Mouse (Mus musculus): ENCODE measurements around the gene Spats2.
"Not testable (repeated sequence)": the region's sequence is repeated elsewhere in the genome, so short reads cannot be mapped to it uniquely, and the experiment has no call there.

Spats2 gene

DNA sequence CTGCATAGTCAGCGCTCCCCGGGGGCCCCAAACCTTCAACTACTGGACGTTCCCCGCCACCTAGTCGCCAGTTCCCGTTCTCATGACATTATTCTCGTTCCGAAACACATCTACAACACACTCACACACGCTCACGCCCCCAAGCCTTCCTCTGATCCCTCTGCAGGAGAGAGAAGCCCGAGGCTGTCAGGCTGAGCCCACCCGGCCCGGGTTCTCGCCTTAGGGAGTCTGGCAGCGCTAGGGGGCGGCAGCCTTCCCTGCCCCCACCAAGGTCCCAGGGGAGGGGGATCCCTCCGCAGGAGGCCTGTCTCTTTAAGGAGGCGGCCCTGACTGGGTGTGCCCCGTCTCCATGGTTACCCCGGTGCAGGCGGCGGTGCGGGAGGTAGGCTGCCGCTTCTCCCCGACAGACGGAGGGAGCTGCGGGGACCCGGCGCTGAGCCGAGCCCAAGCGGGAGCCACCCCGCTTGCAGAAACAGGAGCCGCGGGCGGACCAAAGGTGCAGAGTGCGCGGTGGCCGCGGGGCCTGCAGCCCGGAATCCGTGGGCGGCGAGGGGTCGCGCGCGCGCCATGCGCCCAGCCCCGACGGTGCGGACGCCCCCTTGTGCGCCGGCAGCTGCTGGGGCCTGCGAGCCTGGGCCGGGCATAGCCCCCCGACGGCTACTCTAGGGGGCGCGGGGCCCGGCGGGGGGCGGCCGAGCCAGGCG, 98.6 kb downstream of the Spats2 start, which contains the start of gene Kcnh3:
Gene Kcnh3 (plus strand): TSS at position 654 of the 704 bp plus-strand sequence.
- peak; percentile 29 to 43 for DNase-seq (ENCODE audit: low spot score in 2 of 2)

GRCm38 (mm10) chr15:99225081-99225810, 99.5 kb downstream of the Spats2 start:
- no peak for DNase-seq (ENCODE audit: low spot score in 2 of 2)

- no peak for DNase-seq (ENCODE audit: low spot score in 2 of 2)
Observed at GRCm38 (mm10) chr15:99226090-99226489, 100.4 kb downstream of the Spats2 start.

DNA sequence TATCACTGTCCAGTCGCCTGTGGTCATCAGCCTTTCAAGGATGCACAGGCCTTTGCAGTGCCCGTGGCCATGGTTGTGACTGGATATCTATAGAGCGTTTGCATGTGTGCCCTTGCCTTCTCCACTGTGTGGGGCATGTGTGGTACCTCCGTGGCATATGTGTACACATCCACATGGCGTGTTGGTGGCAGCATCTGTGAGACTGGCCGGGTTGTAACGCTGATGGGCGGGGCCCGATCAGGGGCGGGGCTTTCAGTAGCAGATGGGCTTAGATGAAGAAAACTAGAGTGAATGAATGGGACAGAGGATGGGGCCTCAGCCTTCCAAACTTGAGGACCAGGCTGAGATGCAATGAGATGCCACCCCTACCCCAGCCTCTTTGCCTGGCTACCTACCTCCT, 106.3 kb downstream of the Spats2 start:
- no peak for DNase-seq (ENCODE audit: low spot score in 2 of 2)

- DNase-seq (ENCODE audit: low spot score in 2 of 2), result no peak
Observed at GRCm38 (mm10) chr15:99233719-99234118, 108.0 kb downstream of the Spats2 start.

GRCm38 (mm10) chr15:99234326-99235010, 108.8 kb downstream of the Spats2 start:
- DNase-seq (ENCODE audit: low spot score in 2 of 2), result no peak

DNA sequence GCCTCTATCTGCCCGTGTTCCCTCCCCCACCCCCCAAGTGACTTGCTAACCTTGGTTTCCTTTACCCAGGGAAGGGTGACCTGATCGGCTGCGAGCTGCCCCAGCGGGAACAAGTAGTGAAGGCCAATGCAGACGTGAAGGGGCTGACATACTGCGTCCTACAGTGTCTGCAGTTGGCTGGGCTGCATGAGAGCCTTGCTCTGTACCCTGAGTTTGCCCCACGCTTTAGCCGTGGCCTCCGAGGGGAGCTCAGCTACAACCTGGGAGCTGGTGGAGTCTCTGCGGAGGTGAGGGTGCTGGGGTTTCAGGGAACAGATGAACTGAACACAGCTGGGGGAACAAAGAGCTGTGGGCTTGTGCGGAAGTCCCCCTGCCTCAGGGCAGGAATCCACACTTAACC, 112.3 kb downstream of the Spats2 start:
- DNase-seq (ENCODE audit: low spot score in 2 of 2), result no peak

GRCm38 (mm10) chr15:99240129-99240528, 114.4 kb downstream of the Spats2 start:
- no peak for DNase-seq (ENCODE audit: low spot score in 2 of 2)

- DNase-seq (ENCODE audit: low spot score in 2 of 2), result no peak
Observed at GRCm38 (mm10) chr15:99241249-99241648, 115.5 kb downstream of the Spats2 start.

GRCm38 (mm10) chr15:99242045-99242444, 116.3 kb downstream of the Spats2 start:
- no peak for DNase-seq (ENCODE audit: low spot score in 2 of 2)

GRCm38 (mm10) chr15:99246736-99247135, 121.0 kb downstream of the Spats2 start:
- DNase-seq (ENCODE audit: low spot score in 2 of 2), result not testable (repeated sequence)

DNA sequence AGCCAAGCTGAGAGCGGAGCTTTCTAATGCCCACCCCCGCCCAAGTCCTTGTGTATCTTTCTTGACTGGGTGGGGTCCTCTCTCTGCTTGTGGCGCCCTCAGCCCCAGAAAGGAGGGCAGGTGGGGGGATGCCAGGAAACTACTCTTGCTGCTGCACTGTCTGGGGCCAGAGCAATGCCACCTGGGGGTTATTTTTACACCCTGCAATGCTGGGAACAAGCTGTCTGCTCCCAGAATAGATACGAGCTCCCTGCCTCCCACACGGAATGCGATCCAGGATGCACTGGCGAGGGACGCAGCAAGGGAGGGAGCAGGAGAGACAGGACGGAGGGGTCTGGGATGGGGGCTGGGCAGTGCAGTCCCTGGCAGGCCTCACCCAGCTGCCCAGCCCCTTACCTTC, 123.3 kb downstream of the Spats2 start:
- DNase-seq (ENCODE audit: low spot score in 2 of 2), result no peak

DNA sequence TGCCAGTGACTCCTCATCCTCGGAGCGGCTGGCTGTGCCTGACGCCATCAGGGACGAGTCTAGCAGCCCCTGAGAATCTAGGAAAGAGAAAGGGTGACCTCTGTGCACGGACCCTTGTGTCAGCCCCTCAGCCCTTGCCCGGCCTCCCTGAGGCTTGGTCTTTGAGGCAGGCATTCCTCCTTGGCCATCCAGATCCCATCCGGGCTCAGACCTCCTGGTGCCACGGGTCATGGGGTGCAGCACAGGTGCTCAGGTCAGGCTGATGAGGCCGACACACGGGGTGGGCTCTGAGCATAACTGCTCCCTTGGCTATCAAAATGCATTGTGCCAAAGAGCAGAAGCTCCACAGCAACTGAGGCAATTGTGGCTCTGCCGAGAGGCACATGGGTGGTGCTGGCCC, 124.2 kb downstream of the Spats2 start:
- DNase-seq (ENCODE audit: low spot score in 2 of 2), result no peak

GRCm38 (mm10) chr15:99251111-99251510, 125.4 kb downstream of the Spats2 start:
- DNase-seq (ENCODE audit: low spot score in 2 of 2), result peak in 1 of 2 experiments; percentile 33

- peak; percentile 91 to 97 for DNase-seq (ENCODE audit: low spot score in 2 of 2)
Observed at GRCm38 (mm10) chr15:99251626-99252380, 126.1 kb downstream of the Spats2 start, which contains the start of gene Mcrs1. Gene Mcrs1, minus strand, starts transcription at chr15:99251961.

GRCm38 (mm10) chr15:99252381-99253174, 126.9 kb downstream of the Spats2 start:
- no peak for DNase-seq (ENCODE audit: low spot score in 2 of 2)

GRCm38 (mm10) chr15:99253175-99253479, 127.4 kb downstream of the Spats2 start:
- not testable (repeated sequence) for DNase-seq (ENCODE audit: low spot score in 2 of 2)

- no peak for DNase-seq (ENCODE audit: low spot score in 2 of 2)
Observed at GRCm38 (mm10) chr15:99253772-99254171, 128.1 kb downstream of the Spats2 start.

- DNase-seq (ENCODE audit: low spot score in 2 of 2), result no peak
Observed at GRCm38 (mm10) chr15:99254477-99255005, 128.8 kb downstream of the Spats2 start.

DNA sequence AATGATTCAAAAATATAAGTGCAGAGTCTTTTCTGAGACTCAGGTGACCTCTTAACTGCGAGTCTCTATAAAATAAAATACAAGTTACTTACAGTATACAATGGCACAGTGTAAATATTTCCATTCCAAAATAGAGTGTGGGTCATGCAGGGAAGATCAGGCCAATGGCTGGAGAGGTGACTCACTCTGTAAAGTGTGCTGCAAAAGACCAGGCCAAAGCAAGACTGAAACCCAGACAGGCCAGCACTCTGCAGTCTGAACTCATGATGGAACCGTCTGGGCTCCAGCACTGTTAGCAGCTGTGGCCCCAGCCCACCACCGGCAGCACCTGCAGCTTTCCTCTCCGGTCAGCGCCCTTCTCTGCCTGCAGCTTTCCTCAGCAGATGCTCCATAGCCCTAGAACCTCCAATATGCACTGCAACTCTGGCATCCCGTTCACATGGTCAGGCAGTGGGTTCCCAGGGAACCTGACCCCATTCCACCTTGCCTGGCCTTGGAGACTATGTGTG, 129.6 kb downstream of the Spats2 start:
- no peak for DNase-seq (ENCODE audit: low spot score in 2 of 2)
